ENCODE assay signal across 18 mouse cellular contexts in genomic region chr11:107274206-107274605, GRCm38 (mm10).
DNase-seq lines count a peak whose midpoint lies in the region; ATAC-seq and TF ChIP-seq lines count a peak whose summit lies in the region.
"Had no signal": no experiment of that assay in that cellular context is flagged by ENCODE, and none has a peak within 500 bp of the region (broad histone marks: within the 10 kb centered on the region; RNA-seq: fewer than 3 reads in every experiment).

No protein-coding gene starts in this region.

- peak overlapping the region; percentile 18; the same call in 1 of the 2 replicates for H3K27ac ChIP-seq in liver, adult 2 months (replicated peaks; ENCODE audit: insufficient read depth, low read depth, low read length)
- no peak overlapping the region for H3K27ac ChIP-seq in liver, embryonic 11.5 days (ENCODE audit: low read depth, low read length)
- H3K27ac ChIP-seq: embryonic facial prominence, embryonic 15.5 days; forebrain, embryonic 10.5 days; hindbrain, embryonic 10.5 days; hindbrain, embryonic 14.5 days; intestine, embryonic 15.5 days had no signal

- peak; percentile 48 to 55 for DNase-seq in cerebellum, postnatal 25 days
- no peak for DNase-seq in cerebellum, adult 8-10 months
- peak; percentile 15 for DNase-seq in liver, adult 2 months (ENCODE audit: extremely low read depth, low read depth, low spot score)
- DNase-seq in liver, embryonic 11.5 days (ENCODE audit: low spot score): no peak
- DNase-seq in MN1 (ENCODE audit: low spot score): peak; percentile 53
- DNase-seq in brain, adult 2 months (ENCODE audit: low read depth, low spot score): peak; percentile 60
- DNase-seq: adrenal gland, adult 8-10 months; adrenal gland, postnatal 36 days; embryo, embryonic 11 days; gastrocnemius, postnatal 14 days had no signal

- no peak overlapping the region for H3K4me3 ChIP-seq in liver, adult 2 months (ENCODE audit: insufficient read depth, low read depth, low read length)
- no peak overlapping the region for H3K4me3 ChIP-seq in liver, embryonic 11.5 days (ENCODE audit: low read depth, low read length)
- H3K4me3 ChIP-seq: embryonic facial prominence, embryonic 15.5 days; erythroblast, embryonic 14.5 days; forebrain, embryonic 10.5 days; heart, embryonic 12.5 days; hindbrain, embryonic 10.5 days; intestine, embryonic 15.5 days had no signal

- 77% methylated on average over 9 of the region's 9 CpGs for WGBS in liver, adult 2 months
- WGBS in liver, embryonic 11.5 days: 81% methylated on average over 9 of the region's 9 CpGs

- H3K9ac ChIP-seq in liver, adult 2 months (ENCODE audit: low read depth, low read length): no peak overlapping the region
- no peak overlapping the region for H3K9ac ChIP-seq in liver, embryonic 11.5 days (ENCODE audit: low read depth, low read length)
- H3K9ac ChIP-seq: embryonic facial prominence, embryonic 15.5 days; heart, embryonic 12.5 days; hindbrain, embryonic 14.5 days; intestine, embryonic 15.5 days had no signal

- no peak for ATAC-seq in liver, embryonic 11.5 days (replicated peaks; ENCODE audit: low FRiP score)
- ATAC-seq: forebrain, embryonic 14.5 days had no signal

- H3K4me1 ChIP-seq in liver, adult 2 months (ENCODE audit: control insufficient read depth, insufficient read depth, low read length): peaks cover 42% of the 10 kb centered on the region
- H3K4me1 ChIP-seq in liver, embryonic 11.5 days (replicated peaks; ENCODE audit: control insufficient read depth, insufficient read depth, low read length): peaks cover 12% of the 10 kb centered on the region; the same call in 1 of the 2 replicates

- no peak for TF ChIP-seq CTCF in liver, adult 2 months (IDR thresholded peaks at IDR 0.05; ENCODE audit: low read depth, low read length)

- peaks cover 3% of the 10 kb centered on the region; the same call in 1 of the 2 replicates for H3K79me2 ChIP-seq in liver, adult 2 months (ENCODE audit: control insufficient read depth, insufficient read depth, low read length)

- TF ChIP-seq POLR2A in liver, adult 2 months (IDR thresholded peaks at IDR 0.05; ENCODE audit: extremely low read depth, insufficient read depth, low read length): no peak

- no peaks in the 10 kb centered on the region for H3K9me3 ChIP-seq in liver, embryonic 11.5 days (ENCODE audit: control insufficient read depth, low read length)
- H3K9me3 ChIP-seq: embryonic facial prominence, embryonic 15.5 days; forebrain, embryonic 10.5 days; heart, embryonic 12.5 days; hindbrain, embryonic 10.5 days; intestine, embryonic 15.5 days had no signal

- H3K4me2 ChIP-seq in liver, embryonic 11.5 days: no peak overlapping the region
- H3K4me2 ChIP-seq: embryonic facial prominence, embryonic 15.5 days; heart, embryonic 12.5 days; hindbrain, embryonic 14.5 days; intestine, embryonic 15.5 days had no signal

- H3K36me3 ChIP-seq in liver, adult 2 months (ENCODE audit: control insufficient read depth, insufficient read depth, low read length): no peaks in the 10 kb centered on the region
- no peaks in the 10 kb centered on the region for H3K36me3 ChIP-seq in liver, embryonic 11.5 days (ENCODE audit: control insufficient read depth, insufficient read depth, low read length)
- H3K36me3 ChIP-seq: embryonic facial prominence, embryonic 15.5 days; forebrain, embryonic 10.5 days; heart, embryonic 12.5 days; hindbrain, embryonic 10.5 days; intestine, embryonic 15.5 days had no signal

- H3K27me3 ChIP-seq in liver, adult 2 months (ENCODE audit: control insufficient read depth, insufficient read depth, low read length): no peaks in the 10 kb centered on the region
- H3K27me3 ChIP-seq in liver, embryonic 11.5 days (replicated peaks; ENCODE audit: control insufficient read depth, insufficient read depth, low read length): no peaks in the 10 kb centered on the region
- H3K27me3 ChIP-seq: embryonic facial prominence, embryonic 15.5 days; heart, embryonic 12.5 days; intestine, embryonic 15.5 days had no signal

Comparison
In these comparisons a context has a peak if more than half of its experiments do, and no peak if none do; other contexts are left out.
1. DNase-seq: peak in cerebellum, postnatal 25 days (2 of 2), liver, adult 2 months (single experiment), MN1 (single experiment) and brain, adult 2 months (single experiment); none in cerebellum, adult 8-10 months (single experiment) and liver, embryonic 11.5 days (single experiment).